Mouse (Mus musculus): ENCODE measurements around the gene Cyth3. TPM values are rescaled to one million over a fixed set of nuclear protein-coding genes. Genes with fewer than 3 reads are reported as not detected.

The Cyth3 gene
- polyA plus RNA-seq (2015; fragmentation: Nextera tagmentation; extraction: Ambion mirVana), result 21.1 and 22.6 TPM in 2 replicates

DNA sequence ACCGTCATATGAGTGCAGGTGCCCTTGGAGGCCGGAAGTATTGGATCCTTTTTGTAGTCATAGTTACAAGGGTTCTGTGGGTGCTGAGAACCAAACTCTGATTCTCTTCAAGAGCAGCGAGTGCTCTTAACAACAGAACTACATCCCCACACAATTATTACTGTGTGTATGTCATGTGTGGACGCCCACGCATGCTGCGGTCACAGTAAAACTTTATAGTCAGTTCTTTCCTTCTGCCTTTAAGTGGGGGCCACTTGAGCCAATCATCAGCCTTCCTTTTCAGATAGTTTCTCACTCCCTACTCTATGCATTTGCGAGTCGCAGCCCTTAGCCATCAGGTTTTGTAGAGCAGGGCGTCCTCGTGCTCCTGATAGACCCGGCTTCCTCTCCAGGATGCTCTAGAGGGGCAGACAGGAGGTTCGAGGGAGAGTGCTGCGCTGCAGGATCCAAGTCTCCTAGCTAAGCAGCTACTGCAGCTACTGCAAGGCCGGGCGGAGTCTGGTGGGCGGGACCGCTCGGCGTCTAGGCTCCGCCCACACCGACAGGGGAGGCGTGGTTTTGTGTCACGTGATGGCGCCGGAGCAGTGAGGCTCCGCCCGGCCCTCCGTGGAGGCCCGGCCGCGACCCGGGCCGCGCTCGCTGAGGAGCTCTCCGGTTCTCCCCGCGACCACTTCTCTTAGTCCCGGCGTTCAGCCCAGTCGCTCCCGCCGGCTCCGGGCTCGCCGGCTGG is at the start of gene Cyth3:
Cyth3 (plus strand) TSS at position 555 of the 730 bp plus-strand sequence.
- 7% methylated on average over 46 of the region's 46 CpGs for WGBS
- ATAC-seq, result peak; percentile 90
- H3K9me3 ChIP-seq (ENCODE audit: control insufficient read depth), result no peaks in the 10 kb centered on the region
- peak within 1 kb of the TSS; percentile 83 for H3K4me3 ChIP-seq (ENCODE audit: low read depth, low read length)
- H3K9ac ChIP-seq (ENCODE audit: low read depth, low read length), result peak within 1 kb of the TSS; percentile 94
- no peak for TF ChIP-seq CTCF (IDR thresholded peaks at IDR 0.05; ENCODE audit: low read depth)
- peaks cover 23% of the 10 kb centered on the region for H3K4me1 ChIP-seq (replicated peaks; ENCODE audit: control insufficient read depth, insufficient read depth, low read length)
- peak within 1 kb of the TSS; percentile 94 for H3K4me2 ChIP-seq (replicated peaks; ENCODE audit: low read depth)
- peak within 1 kb of the TSS; percentile 82 for H3K27ac ChIP-seq (ENCODE audit: low read depth, low read length)
- H3K27me3 ChIP-seq (replicated peaks; ENCODE audit: control insufficient read depth, insufficient read depth, low read length), result no peaks in the 10 kb centered on the region
- no peaks in the 10 kb centered on the region for H3K36me3 ChIP-seq (ENCODE audit: control insufficient read depth, insufficient read depth)

DNA sequence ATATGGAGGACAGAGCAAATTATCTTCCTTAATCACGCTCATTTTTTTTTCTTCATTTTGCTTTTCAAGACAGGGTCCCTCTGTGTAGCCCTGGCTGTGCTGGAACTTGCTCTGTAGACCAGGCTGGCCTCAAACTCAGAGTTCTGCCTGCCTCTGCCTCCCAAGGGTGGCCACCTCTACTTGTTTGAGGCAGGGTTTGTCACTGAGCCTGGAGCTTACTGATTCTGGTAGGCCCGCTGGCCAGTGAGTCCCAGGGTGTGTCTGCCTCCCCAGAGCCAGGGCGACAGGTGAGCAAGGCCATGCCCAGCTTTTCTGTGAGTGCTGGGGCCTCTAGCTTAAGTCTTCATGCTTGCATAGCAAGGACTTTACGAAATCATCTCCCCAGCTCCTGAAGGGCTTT is 49.2 kb upstream of the Cyth3 start:
- no peak for ATAC-seq
- Histone ChIP-seq H3K4me3 (ENCODE audit: low read depth, low read length) (no peak overlapping the region), H3K9ac (ENCODE audit: low read depth, low read length) (no peak overlapping the region), H3K4me2 (replicated peaks; ENCODE audit: low read depth) (no peak overlapping the region), H3K9me3 (ENCODE audit: control insufficient read depth) (no peaks in the 10 kb centered on the region), H3K36me3 (ENCODE audit: control insufficient read depth, insufficient read depth) (no peaks in the 10 kb centered on the region), H3K27me3 (replicated peaks; ENCODE audit: control insufficient read depth, insufficient read depth, low read length) (no peaks in the 10 kb centered on the region), H3K27ac (ENCODE audit: low read depth, low read length) (no peak overlapping the region), H3K4me1 (replicated peaks; ENCODE audit: control insufficient read depth, insufficient read depth, low read length) (no peaks in the 10 kb centered on the region)
- WGBS, result 91% methylated on average over 4 of the region's 4 CpGs
- no peak for TF ChIP-seq CTCF (IDR thresholded peaks at IDR 0.05; ENCODE audit: low read depth)

- WGBS, result 53% methylated on average over 19 of the region's 19 CpGs
- no peak overlapping the region for H3K4me3 ChIP-seq (ENCODE audit: low read depth, low read length)
- H3K27me3 ChIP-seq (replicated peaks; ENCODE audit: control insufficient read depth, insufficient read depth, low read length), result no peaks in the 10 kb centered on the region
- no peaks in the 10 kb centered on the region for H3K4me1 ChIP-seq (replicated peaks; ENCODE audit: control insufficient read depth, insufficient read depth, low read length)
- no peak overlapping the region for H3K4me2 ChIP-seq (replicated peaks; ENCODE audit: low read depth)
- no peaks in the 10 kb centered on the region for H3K36me3 ChIP-seq (ENCODE audit: control insufficient read depth, insufficient read depth)
- ATAC-seq, result peak; percentile 30; the same call in 1 of the 2 replicates
- H3K9ac ChIP-seq (ENCODE audit: low read depth, low read length), result no peak overlapping the region
- H3K27ac ChIP-seq (ENCODE audit: low read depth, low read length), result no peak overlapping the region
- H3K9me3 ChIP-seq (ENCODE audit: control insufficient read depth), result no peaks in the 10 kb centered on the region
- TF ChIP-seq CTCF (IDR thresholded peaks at IDR 0.05; ENCODE audit: low read depth), result no peak
These were observed 47.7 kb upstream of the Cyth3 start for GRCm38 (mm10) chr5:143574261-143575178.

- Histone ChIP-seq H3K9ac (ENCODE audit: low read depth, low read length) (no peak overlapping the region), H3K9me3 (ENCODE audit: control insufficient read depth) (no peaks in the 10 kb centered on the region), H3K36me3 (ENCODE audit: control insufficient read depth, insufficient read depth) (no peaks in the 10 kb centered on the region), H3K4me2 (replicated peaks; ENCODE audit: low read depth) (no peak overlapping the region), H3K4me1 (replicated peaks; ENCODE audit: control insufficient read depth, insufficient read depth, low read length) (no peaks in the 10 kb centered on the region), H3K27ac (ENCODE audit: low read depth, low read length) (no peak overlapping the region), H3K27me3 (replicated peaks; ENCODE audit: control insufficient read depth, insufficient read depth, low read length) (no peaks in the 10 kb centered on the region), H3K4me3 (ENCODE audit: low read depth, low read length) (no peak overlapping the region)
- TF ChIP-seq CTCF (IDR thresholded peaks at IDR 0.05; ENCODE audit: low read depth), result no peak
- 81% methylated on average over 10 of the region's 10 CpGs for WGBS
- no peak for ATAC-seq
These were observed 42.6 kb upstream of the Cyth3 start for GRCm38 (mm10) chr5:143579537-143580203.

GRCm38 (mm10) chr5:143580982-143581381 is 41.3 kb upstream of the Cyth3 start:
- Histone ChIP-seq H3K4me2 (replicated peaks; ENCODE audit: low read depth) (no peak overlapping the region), H3K27me3 (replicated peaks; ENCODE audit: control insufficient read depth, insufficient read depth, low read length) (no peaks in the 10 kb centered on the region), H3K27ac (ENCODE audit: low read depth, low read length) (no peak overlapping the region), H3K36me3 (ENCODE audit: control insufficient read depth, insufficient read depth) (no peaks in the 10 kb centered on the region), H3K4me3 (ENCODE audit: low read depth, low read length) (no peak overlapping the region), H3K9ac (ENCODE audit: low read depth, low read length) (no peak overlapping the region), H3K4me1 (replicated peaks; ENCODE audit: control insufficient read depth, insufficient read depth, low read length) (no peaks in the 10 kb centered on the region), H3K9me3 (ENCODE audit: control insufficient read depth) (no peaks in the 10 kb centered on the region)
- ATAC-seq, result no peak
- no peak for TF ChIP-seq CTCF (IDR thresholded peaks at IDR 0.05; ENCODE audit: low read depth)
- WGBS, result 75% methylated on average over 2 of the region's 2 CpGs

DNA sequence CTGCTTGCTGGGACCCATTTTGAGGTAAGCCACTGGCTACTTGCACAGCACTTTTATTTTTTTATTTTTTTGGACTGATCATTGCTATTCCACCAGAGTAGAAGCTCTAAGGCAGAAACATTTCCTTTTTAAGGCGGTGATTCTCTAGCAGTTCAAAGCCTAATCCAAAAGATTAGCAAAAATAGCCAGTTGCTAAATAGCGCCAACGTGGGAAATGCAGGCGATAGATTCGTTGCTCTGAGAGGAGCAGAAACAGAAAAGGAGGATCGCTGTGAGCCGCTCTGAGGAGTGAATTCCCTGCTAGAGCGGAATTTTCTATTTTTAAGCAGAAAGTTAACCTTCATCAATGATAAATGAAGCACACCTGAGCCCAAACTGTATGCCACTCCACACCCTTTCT is 40.4 kb upstream of the Cyth3 start:
- TF ChIP-seq CTCF (IDR thresholded peaks at IDR 0.05; ENCODE audit: low read depth), result no peak
- Histone ChIP-seq H3K9ac (ENCODE audit: low read depth, low read length) (no peak overlapping the region), H3K27ac (ENCODE audit: low read depth, low read length) (no peak overlapping the region), H3K4me2 (replicated peaks; ENCODE audit: low read depth) (no peak overlapping the region), H3K9me3 (ENCODE audit: control insufficient read depth) (no peaks in the 10 kb centered on the region), H3K36me3 (ENCODE audit: control insufficient read depth, insufficient read depth) (no peaks in the 10 kb centered on the region), H3K4me3 (ENCODE audit: low read depth, low read length) (no peak overlapping the region), H3K4me1 (replicated peaks; ENCODE audit: control insufficient read depth, insufficient read depth, low read length) (no peaks in the 10 kb centered on the region), H3K27me3 (replicated peaks; ENCODE audit: control insufficient read depth, insufficient read depth, low read length) (no peaks in the 10 kb centered on the region)
- ATAC-seq, result no peak
- 83% methylated on average over 8 of the region's 8 CpGs for WGBS

Data from intestine, postnatal 0 days (tissue).